Mouse (Mus musculus): Measurements from ENCODE around the gene Mid1. TPM values are rescaled to one million over a fixed set of nuclear protein-coding genes. Genes with fewer than 3 reads are reported as not detected.
"Not testable (repeated sequence)": the region's sequence is repeated elsewhere in the genome, so short reads cannot be mapped to it uniquely, and the experiment has no call there.

Gene Mid1
- polyA plus RNA-seq, 1 experiment from 2014 or later = 10.0 TPM

DNA sequence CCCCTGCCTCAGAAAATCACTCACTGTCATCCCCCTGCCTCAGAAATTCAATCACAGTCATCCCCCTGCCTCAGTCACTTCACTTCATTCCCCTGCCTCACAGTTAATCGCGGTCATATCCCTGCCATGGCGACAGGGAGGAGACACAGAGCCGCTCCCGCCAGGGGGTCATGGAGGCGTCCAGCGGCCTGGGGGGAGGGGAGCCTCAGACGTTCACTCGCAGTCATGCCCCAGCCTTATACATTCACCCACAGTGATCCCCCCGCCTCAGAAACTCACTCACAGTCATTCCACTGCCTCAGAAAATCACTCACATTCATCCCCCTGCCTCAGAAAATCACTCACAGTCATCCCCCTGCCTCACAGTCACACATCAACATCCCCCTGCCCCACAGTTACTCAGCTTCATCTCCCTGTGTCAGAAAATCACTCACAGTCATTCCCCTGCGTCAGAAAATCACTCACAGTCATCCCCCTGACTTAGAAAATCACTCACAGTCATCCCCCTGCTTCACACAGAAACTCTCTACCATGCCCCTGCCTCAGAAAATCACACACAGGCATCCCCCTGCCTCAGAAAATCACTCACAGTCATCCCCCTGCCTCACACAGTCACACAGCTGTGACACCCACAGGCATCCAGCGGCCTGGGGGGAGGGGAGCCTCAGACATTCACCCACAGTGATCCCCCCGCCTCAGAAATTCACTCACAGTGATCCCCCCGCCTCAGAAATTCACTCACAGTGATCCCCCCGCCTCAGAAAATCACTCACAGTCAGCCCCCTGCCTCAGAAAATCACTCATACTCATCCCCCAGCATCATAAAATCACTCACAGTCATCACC, 307.3 kb downstream of the Mid1 start:
- not testable (repeated sequence) for H3K9ac ChIP-seq (ENCODE audit: low read depth, low read length); ATAC-seq (replicated peaks; ENCODE audit: insufficient number of reproducible peaks, low FRiP score, low TSS enrichment); H3K4me1 ChIP-seq (ENCODE audit: control insufficient read depth, insufficient read depth, low read length); H3K4me2 ChIP-seq; H3K4me3 ChIP-seq (ENCODE audit: low read depth, low read length); H3K27me3 ChIP-seq (ENCODE audit: control insufficient read depth, insufficient read depth, low read length); H3K27ac ChIP-seq (ENCODE audit: low read depth, low read length)
- Histone ChIP-seq H3K36me3 (ENCODE audit: control insufficient read depth, insufficient read depth, low read length) (peaks cover 25% of the 10 kb centered on the region), H3K9me3 (replicated peaks; ENCODE audit: control insufficient read depth, low read length) (peaks cover 39% of the 10 kb centered on the region)
- 7% methylated on average over 9 of the region's 15 CpGs for WGBS (ENCODE audit: insufficient replicate concordance)

DNA sequence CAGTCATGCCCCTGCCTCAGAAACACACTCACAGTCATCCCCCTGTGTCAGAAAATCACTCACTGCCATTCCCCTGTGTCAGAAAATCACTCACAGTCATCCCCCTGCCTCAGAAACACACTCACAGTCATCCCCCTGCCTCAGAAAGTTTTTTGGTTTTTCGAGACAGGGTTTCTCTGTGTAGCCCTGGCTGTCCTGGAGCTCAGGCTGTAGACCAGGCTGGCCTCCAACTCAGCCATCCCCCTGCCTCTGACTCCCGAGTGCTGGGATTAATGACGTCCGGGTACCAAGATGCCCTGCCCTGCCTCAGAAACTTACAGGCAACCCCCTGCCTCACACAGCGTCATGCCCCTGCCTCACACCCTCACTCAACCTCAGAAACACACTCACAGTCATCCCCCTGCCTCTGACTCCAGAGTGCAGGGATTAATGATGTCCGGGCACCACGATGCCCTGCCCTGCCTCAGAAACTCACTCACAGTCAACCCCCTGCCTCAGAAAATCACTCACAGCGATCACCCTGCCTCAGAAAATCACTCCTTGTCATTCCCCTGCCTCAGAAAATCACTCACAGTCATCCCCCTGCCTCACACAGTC, 308.1 kb downstream of the Mid1 start:
- H3K4me1 ChIP-seq (ENCODE audit: control insufficient read depth, insufficient read depth, low read length); H3K27ac ChIP-seq (ENCODE audit: low read depth, low read length); H3K4me2 ChIP-seq; ATAC-seq (replicated peaks; ENCODE audit: insufficient number of reproducible peaks, low FRiP score, low TSS enrichment); H3K9ac ChIP-seq (ENCODE audit: low read depth, low read length); H3K4me3 ChIP-seq (ENCODE audit: low read depth, low read length); H3K27me3 ChIP-seq (ENCODE audit: control insufficient read depth, insufficient read depth, low read length): not testable (repeated sequence)
- 52% methylated on average over 5 of the region's 8 CpGs for WGBS (ENCODE audit: insufficient replicate concordance)
- peaks cover 36% of the 10 kb centered on the region for H3K9me3 ChIP-seq (replicated peaks; ENCODE audit: control insufficient read depth, low read length)
- peaks cover 20% of the 10 kb centered on the region for H3K36me3 ChIP-seq (ENCODE audit: control insufficient read depth, insufficient read depth, low read length)

DNA sequence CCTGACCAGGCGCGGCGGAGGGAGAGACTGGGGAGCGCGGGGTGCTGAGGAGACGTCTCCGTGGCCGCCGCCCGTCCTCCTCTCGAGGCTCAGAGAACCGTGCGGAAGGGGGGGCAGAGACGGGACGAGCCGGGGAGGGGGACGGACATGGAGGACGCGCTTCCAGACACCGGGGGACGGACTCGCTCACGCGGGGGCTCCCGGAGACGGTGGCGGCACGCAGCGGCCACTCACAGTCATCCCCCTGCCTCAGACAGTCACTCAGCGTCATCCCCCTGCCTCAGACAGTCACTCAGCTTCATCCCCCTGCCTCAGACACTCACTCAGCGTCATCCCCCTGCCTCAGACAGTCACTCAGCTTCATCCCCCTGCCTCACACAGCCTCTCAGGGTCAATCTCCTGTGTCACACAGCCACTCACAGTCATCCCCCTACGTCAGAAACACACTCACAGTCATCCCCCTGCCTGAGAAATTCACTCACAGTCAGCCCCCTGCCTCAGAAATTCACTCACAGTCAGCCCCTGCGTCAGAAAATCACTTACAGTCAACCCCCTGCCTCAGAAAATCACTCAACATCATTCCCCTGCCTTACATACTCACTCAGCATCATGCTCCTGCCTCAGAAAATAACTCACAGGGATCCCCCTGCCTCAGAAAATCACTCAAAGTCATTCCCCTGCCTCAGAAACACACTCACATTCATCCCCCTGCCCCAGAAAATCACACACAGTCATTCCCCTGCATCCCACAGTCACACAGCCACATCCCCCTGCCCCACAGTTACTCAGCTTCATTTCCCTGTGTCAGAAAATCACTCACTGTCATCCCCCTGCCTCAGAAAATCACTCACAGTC, 309.2 kb downstream of the Mid1 start:
- H3K4me1 ChIP-seq (ENCODE audit: control insufficient read depth, insufficient read depth, low read length); H3K4me2 ChIP-seq; H3K27me3 ChIP-seq (ENCODE audit: control insufficient read depth, insufficient read depth, low read length); H3K4me3 ChIP-seq (ENCODE audit: low read depth, low read length); H3K9ac ChIP-seq (ENCODE audit: low read depth, low read length); ATAC-seq (replicated peaks; ENCODE audit: insufficient number of reproducible peaks, low FRiP score, low TSS enrichment); H3K27ac ChIP-seq (ENCODE audit: low read depth, low read length): not testable (repeated sequence)
- Histone ChIP-seq H3K36me3 (ENCODE audit: control insufficient read depth, insufficient read depth, low read length) (peaks cover 11% of the 10 kb centered on the region), H3K9me3 (replicated peaks; ENCODE audit: control insufficient read depth, low read length) (peaks cover 30% of the 10 kb centered on the region)
- 67% methylated on average over 1 of the region's 33 CpGs for WGBS (ENCODE audit: insufficient replicate concordance)

DNA sequence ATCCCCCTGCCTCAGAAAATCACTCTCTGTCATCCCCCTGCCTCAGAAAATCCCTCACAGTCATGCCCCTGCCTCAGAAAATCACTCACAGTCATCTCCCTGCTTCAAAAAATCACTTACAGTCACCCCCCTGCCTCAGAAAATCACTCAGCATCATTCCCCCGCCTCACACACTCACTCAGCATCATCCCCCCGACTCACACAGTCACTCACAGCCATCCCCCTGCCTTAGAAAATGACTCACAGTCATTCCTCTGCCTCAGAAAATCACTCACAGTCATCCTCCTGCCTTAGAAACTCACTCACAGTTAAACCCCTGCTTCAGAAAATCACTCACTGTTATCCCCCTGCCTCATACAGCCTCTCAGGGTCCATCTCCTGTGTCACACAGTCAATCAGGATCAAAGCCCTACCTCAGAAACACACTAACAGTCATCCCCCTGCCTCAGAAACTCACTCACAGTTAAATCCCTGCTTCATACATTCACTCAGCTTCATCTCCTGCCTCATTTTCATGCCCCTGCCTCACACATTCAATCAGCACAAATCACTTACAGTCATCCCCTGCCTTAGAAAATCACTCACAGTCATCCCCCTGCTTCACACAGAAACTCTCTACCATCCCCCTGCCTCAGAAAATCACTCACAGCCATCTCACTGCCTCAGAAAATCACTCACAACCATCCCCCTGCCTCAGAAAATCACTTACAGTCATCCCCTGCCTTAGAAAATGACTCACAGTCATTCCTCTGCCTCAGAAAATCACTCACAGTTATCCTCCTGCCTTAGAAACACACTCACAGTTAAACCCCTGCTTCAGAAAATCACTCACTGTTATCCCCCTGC, 310.1 kb downstream of the Mid1 start:
- H3K4me2 ChIP-seq; H3K9ac ChIP-seq (ENCODE audit: low read depth, low read length); H3K27me3 ChIP-seq (ENCODE audit: control insufficient read depth, insufficient read depth, low read length); H3K36me3 ChIP-seq (ENCODE audit: control insufficient read depth, insufficient read depth, low read length); H3K4me3 ChIP-seq (ENCODE audit: low read depth, low read length); ATAC-seq (replicated peaks; ENCODE audit: insufficient number of reproducible peaks, low FRiP score, low TSS enrichment); H3K4me1 ChIP-seq (ENCODE audit: control insufficient read depth, insufficient read depth, low read length); H3K27ac ChIP-seq (ENCODE audit: low read depth, low read length): not testable (repeated sequence)
- peaks cover 22% of the 10 kb centered on the region for H3K9me3 ChIP-seq (replicated peaks; ENCODE audit: control insufficient read depth, low read length)
- WGBS (ENCODE audit: insufficient replicate concordance) = 19% methylated on average over 2 of the region's 2 CpGs

DNA sequence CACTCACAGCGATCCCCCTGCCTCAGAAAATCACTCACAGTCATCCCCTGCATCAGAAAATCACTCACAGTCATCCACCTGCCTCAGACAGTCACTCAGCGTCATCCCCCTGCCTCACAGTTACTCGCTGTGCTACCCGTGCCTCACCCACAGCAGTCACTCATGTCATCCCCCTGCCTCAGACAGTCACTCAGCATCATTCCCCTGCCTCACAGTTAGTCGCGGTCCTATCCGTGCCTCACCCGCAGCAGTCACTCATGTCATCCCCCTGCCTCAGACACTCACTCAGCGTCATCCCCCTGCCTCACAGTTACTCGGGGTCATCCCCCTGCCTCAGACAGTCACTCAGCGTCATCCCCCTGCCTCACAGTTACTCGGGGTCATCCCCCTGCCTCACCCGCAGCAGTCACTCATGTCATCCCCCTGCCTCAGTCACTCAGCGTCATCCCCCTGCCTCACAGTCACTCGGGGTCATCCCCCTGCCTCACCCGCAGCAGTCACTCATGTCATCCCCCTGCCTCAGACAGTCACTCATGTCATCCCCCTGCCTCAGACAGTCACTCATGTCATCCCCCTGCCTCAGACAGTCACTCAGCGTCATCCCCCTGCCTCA, 311.0 kb downstream of the Mid1 start:
- not testable (repeated sequence) for H3K4me1 ChIP-seq (ENCODE audit: control insufficient read depth, insufficient read depth, low read length); H3K36me3 ChIP-seq (ENCODE audit: control insufficient read depth, insufficient read depth, low read length); ATAC-seq (replicated peaks; ENCODE audit: insufficient number of reproducible peaks, low FRiP score, low TSS enrichment); H3K27ac ChIP-seq (ENCODE audit: low read depth, low read length); H3K4me3 ChIP-seq (ENCODE audit: low read depth, low read length); H3K9ac ChIP-seq (ENCODE audit: low read depth, low read length); H3K27me3 ChIP-seq (ENCODE audit: control insufficient read depth, insufficient read depth, low read length); H3K4me2 ChIP-seq
- WGBS (ENCODE audit: insufficient replicate concordance) = 60% methylated on average over 1 of the region's 17 CpGs
- peaks cover 21% of the 10 kb centered on the region for H3K9me3 ChIP-seq (replicated peaks; ENCODE audit: control insufficient read depth, low read length)

DNA sequence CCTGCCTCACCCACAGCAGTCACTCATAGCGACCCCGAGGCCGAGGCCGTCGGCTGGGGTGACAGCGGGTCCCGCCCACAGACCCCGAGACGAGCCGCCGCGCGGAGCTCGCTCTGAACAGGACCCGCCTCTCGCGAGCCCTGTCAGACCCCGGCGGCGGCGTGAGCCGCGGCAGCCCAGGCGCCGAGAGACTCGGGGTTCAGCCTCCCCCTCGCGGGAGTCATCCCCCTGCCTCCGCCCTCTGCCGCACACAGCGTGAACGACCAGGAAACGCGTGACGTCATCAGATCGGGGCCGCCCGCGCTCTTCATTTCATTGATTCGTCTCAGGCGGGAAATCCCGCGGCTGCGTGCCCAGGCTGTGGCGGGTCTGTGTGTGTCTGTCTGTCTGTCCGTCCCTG, 311.9 kb downstream of the Mid1 start:
- not testable (repeated sequence) for H3K36me3 ChIP-seq (ENCODE audit: control insufficient read depth, insufficient read depth, low read length); H3K4me1 ChIP-seq (ENCODE audit: control insufficient read depth, insufficient read depth, low read length); H3K9ac ChIP-seq (ENCODE audit: low read depth, low read length); ATAC-seq (replicated peaks; ENCODE audit: insufficient number of reproducible peaks, low FRiP score, low TSS enrichment); H3K27me3 ChIP-seq (ENCODE audit: control insufficient read depth, insufficient read depth, low read length); H3K27ac ChIP-seq (ENCODE audit: low read depth, low read length); H3K4me3 ChIP-seq (ENCODE audit: low read depth, low read length)
- no CpG with 5 or more reads among the region's 46 CpGs for WGBS (ENCODE audit: insufficient replicate concordance)
- Histone ChIP-seq H3K4me2 (peak overlapping the region; percentile 79), H3K9me3 (replicated peaks; ENCODE audit: control insufficient read depth, low read length) (peaks cover 22% of the 10 kb centered on the region)

DNA sequence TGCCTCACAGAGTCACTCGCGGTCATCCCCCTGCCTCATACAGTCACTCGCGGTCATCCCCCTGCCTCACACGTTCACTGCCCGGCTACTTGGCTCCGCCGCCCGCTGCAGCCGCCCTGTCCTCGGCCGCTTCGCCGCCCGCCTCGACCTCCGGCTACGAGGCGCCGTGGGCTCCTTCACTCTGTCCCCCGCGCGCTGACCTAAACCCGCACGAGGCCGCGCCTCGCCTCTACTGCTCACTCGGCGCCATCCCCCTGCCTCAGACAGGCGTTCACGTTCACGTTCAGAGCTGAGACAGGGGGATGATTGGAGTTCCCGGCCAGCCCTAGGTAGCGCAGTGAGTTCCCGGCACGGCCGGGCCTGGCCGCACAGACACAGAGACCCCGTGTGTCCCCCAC, 312.5 kb downstream of the Mid1 start:
- Histone ChIP-seq H3K9ac (ENCODE audit: low read depth, low read length) (peak overlapping the region; percentile 58), H3K27ac (ENCODE audit: low read depth, low read length) (0 out of 2 replicates have a peak overlapping the region, but pooled peaks have one; percentile 29), H3K4me3 (ENCODE audit: low read depth, low read length) (peak overlapping the region; percentile 42), H3K4me2 (peak overlapping the region; percentile 79), H3K9me3 (replicated peaks; ENCODE audit: control insufficient read depth, low read length) (peaks cover 19% of the 10 kb centered on the region)
- not testable (repeated sequence) for H3K4me1 ChIP-seq (ENCODE audit: control insufficient read depth, insufficient read depth, low read length); H3K27me3 ChIP-seq (ENCODE audit: control insufficient read depth, insufficient read depth, low read length); H3K36me3 ChIP-seq (ENCODE audit: control insufficient read depth, insufficient read depth, low read length)
- WGBS (ENCODE audit: insufficient replicate concordance) = 37% methylated on average over 38 of the region's 40 CpGs
- peak; percentile 32; the same call in 1 of the 2 replicates for ATAC-seq (replicated peaks; ENCODE audit: insufficient number of reproducible peaks, low FRiP score, low TSS enrichment)

All from heart, embryonic 11.5 days (tissue).